Mouse (Mus musculus): ENCODE results near the gene Dcx. TPM values are rescaled to one million over a fixed set of nuclear protein-coding genes. Genes with fewer than 3 reads are reported as not detected.

Dcx gene
- polyA plus RNA-seq, 1 experiment from 2014 or later, result 357 TPM

Small RNA genes lying within 50 kb of the gene (microRNA-seq; reads per million reads assigned to microRNA genes)
- gene Gm47298, result not detected

Other genes starting within 250 kb of the Dcx start
- gene Capn6, start 105.9 kb downstream of the Dcx start, polyA plus RNA-seq (2014; fragmentation: Nextera tagmentation; extraction: Ambion mirVana), result 1.0 and 1.6 TPM in 2 replicates
- gene A730046J19Rik, start 220.4 kb upstream of the Dcx start, polyA plus RNA-seq (2014; fragmentation: Nextera tagmentation; extraction: Ambion mirVana), result 1.7 and 1.9 TPM in 2 replicates

Measured in hindbrain, embryonic 14.5 days (tissue).